Mouse (Mus musculus) kidney, adult 10 weeks (tissue): ENCODE measurements around the gene Cisd2. TPM values are rescaled to one million over a fixed set of nuclear protein-coding genes. Genes with fewer than 3 reads are reported as not detected.

Experiments used
- polyA plus RNA-seq: library from polyadenylated mRNA; stranded (reverse); fragments of 350-450 nt; fragmentation: Illumina TruSeq; extraction: RNeasy Lipid Tissue Mini Kit (QIAGEN cat#74804); gene quantifications from one replicate; pipeline ENCODE4 v1.2.3, GENCODE M21; 2014; ENCODE audit warnings: low read depth, low replicate concordance

The Cisd2 gene
- 158 TPM for polyA plus RNA-seq

DNA sequence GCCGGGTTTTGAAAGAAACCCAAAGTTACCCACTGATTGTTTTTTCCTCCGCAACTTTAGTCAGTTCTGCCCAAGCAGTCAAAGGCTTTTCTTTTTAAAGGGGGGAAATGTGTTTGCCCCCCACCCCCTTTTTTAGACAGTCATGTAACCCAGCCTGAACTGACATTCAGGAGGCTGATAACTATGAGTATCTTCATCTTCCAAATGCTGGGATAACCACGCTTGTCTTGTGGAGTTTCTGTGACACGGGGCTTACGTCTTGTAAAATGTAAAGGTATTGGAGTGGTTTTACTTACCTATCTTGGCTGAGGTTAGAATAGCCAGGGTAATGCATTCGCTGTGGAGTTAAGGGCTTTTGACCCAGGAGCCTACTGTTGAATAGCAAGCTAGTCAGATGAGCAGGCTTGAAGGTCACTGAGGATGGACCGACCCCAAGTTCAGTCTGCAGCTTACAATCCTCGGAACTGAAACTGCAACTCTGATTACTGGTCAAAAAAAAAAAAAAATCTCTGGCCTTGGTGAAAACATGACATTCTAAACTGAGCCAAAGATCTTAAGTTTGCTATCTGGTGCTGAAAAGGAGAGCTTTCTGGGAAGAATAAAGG is at the start of gene Cisd2:
TSS of gene Cisd2 (minus strand) at position 318 of the 605 bp plus-strand sequence.

DNA sequence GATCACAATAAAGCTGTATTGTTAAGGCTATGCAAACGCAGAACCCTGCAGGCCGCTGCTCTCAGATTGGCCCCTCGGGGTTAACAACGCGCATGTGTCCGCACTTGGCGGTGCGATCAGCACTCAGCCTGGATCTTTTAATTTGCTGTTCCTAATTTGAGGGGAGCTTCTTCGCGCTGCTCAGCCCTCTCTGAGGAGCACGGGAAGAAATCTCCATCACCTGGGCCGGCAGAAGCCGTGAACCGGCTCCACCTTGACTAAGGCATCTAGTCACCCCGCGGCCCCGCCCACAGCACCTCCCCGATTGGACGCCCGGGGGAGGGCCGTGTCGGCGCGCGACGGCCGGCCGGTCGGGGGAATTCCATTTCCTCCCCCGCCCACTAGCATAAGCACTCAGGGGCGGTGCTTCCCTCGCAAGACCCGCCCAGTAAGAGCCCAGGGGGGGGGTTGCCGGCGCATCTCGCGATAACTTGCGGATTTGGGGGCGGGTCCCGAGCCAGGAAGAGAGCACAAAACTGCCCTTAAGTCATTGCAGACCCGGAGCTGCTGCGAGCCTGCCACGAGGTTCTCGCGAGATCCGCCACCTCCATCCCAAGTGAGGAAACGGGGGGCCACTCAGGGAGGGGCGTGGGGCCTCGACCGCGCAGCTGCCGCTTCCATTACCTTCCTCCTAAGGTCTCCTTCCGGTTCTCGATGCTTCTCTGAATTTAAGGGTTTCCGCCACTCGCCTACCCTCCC is 14.2 kb upstream of the Cisd2 start, which contains the start of gene Ube2d3:
TSS of gene Ube2d3 (plus strand) at position 392 of the 738 bp plus-strand sequence.

Other genes with a start within 250 kb of the Cisd2 start
- 0.69 TPM for gene Cenpe, start 211.4 kb downstream of the Cisd2 start, polyA plus RNA-seq
- 145 TPM for gene Bdh2, start 142.7 kb downstream of the Cisd2 start, polyA plus RNA-seq
- 0.24 TPM for gene Slc9b2, start 116.2 kb downstream of the Cisd2 start, polyA plus RNA-seq
- gene Slc9b1, start 75.9 kb downstream of the Cisd2 start, polyA plus RNA-seq: 0.61 TPM
- 1,331 TPM for gene Ube2d3, start 14.2 kb upstream of the Cisd2 start, polyA plus RNA-seq
- 61.9 TPM for gene Manba, start 61.7 kb upstream of the Cisd2 start, polyA plus RNA-seq